Mouse (Mus musculus) thymus, postnatal 0 days (tissue): ENCODE measurements at regions not wholly inside any gene's neighbourhood (a gene's known extent, or its start where the extent isn't known, plus 50 kb on each side); places are given as distances from the start of the nearest gene placed in this dataset.

ENCODE experiments used
- DNase-seq: peaks from one replicate; pipeline ENCODE4 v3.0.0-alpha.2; 2015; ENCODE audit warnings: low spot score

DNA sequence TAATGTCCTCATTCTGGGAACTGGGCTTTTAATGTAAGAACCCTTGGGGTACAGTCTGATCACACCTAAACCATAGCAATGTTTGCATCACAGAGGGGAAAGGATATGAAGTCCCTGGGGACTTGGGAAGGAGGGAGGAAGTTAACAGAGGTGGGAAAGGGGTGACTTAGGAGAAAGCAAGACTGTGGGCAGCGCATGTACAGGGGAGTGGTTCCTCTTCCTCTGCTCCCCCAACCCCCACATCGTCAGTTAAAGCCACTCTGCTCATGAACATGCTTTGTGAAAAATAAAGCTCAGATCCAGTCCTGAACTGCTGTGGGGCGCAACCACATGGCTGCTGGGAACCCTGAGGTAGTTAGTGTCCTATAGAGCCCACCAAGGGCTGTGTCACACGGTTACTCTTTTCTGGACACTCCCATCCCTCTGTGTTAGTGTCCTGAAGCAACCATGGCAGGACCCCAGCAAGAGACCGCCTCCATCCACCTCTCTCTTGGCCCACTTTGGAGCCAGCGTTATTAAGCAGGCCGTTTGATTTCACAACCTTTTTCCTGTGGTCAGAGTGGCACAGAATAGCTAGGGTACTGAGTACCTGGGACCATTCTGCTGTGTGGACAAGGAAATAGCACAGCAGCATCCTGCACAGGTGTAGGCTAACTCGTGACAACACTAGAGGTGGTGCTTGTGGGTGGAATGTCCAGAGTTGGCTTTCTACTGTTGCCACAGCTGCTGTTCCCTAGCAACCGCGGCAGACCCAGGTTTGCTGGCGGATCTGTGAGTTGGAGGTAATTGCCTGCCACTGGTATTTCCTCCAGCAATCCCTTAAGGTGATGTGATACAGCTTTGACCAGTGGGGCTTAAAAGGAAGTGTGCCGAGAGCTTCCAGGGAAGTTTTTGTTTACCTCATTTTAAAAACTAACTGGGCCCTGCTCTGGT, 50.3 kb upstream of the Cpeb4 start:
- DNase-seq = no peak
